Mouse (Mus musculus) gastrocnemius, adult 8-10 months (tissue): ENCODE measurements around the gene Tmem9. TPM values are rescaled to one million over a fixed set of nuclear protein-coding genes. Genes with fewer than 3 reads are reported as not detected.

Source experiments
- DNase-seq, 2 experiments: peaks; one replicate each; pipeline ENCODE4 v3.0.0; 2022; ENCODE audit warnings: low spot score in 2 of 2
- total RNA-seq, 4 experiments: library from RNA; stranded (reverse); gene quantifications; 2 replicates each; pipeline ENCODE4 v1.2.4; 2022

Tmem9 gene
- total RNA-seq, 4 experiments from 2014 or later, result 8.6 to 12.9 (median 9.6) TPM

GRCm38 (mm10) chr1:136030201-136030600 is 22.3 kb downstream of the Tmem9 start:
- no peak for DNase-seq

GRCm38 (mm10) chr1:136031697-136032096 is 23.7 kb downstream of the Tmem9 start:
- no peak for DNase-seq

GRCm38 (mm10) chr1:136032961-136033360 is 25.0 kb downstream of the Tmem9 start:
- no peak for DNase-seq

GRCm38 (mm10) chr1:136038746-136039538 is 31.0 kb downstream of the Tmem9 start:
- DNase-seq, result no peak

- DNase-seq, result no peak
Measured at GRCm38 (mm10) chr1:136040452-136040851, 32.5 kb downstream of the Tmem9 start.

- no peak for DNase-seq
Measured at GRCm38 (mm10) chr1:136040874-136041273, 32.9 kb downstream of the Tmem9 start.

- peak in 1 of 2 experiments; percentile 29 for DNase-seq
Measured at GRCm38 (mm10) chr1:136045774-136046173, 37.8 kb downstream of the Tmem9 start.

GRCm38 (mm10) chr1:136047432-136047831 is 39.5 kb downstream of the Tmem9 start:
- DNase-seq, result no peak

GRCm38 (mm10) chr1:136047894-136048293 is 39.9 kb downstream of the Tmem9 start:
- no peak for DNase-seq

- no peak for DNase-seq
Measured at GRCm38 (mm10) chr1:136050312-136051012, 42.5 kb downstream of the Tmem9 start, which contains the start of gene Ascl5. Ascl5 (plus strand) TSS chr1:136050804.

GRCm38 (mm10) chr1:136051013-136051315 is 43.0 kb downstream of the Tmem9 start:
- no peak for DNase-seq

GRCm38 (mm10) chr1:136051465-136051864 is 43.5 kb downstream of the Tmem9 start:
- DNase-seq, result peak; percentile 61 to 74

GRCm38 (mm10) chr1:136052547-136052946 is 44.6 kb downstream of the Tmem9 start, which contains the start of gene Cacna1s:
Cacna1s (plus strand) TSS chr1:136052750.
- DNase-seq, result peak; percentile 65 to 83

GRCm38 (mm10) chr1:136055771-136056170 is 47.8 kb downstream of the Tmem9 start:
- DNase-seq, result no peak

- DNase-seq, result no peak
Measured at GRCm38 (mm10) chr1:136058594-136058993, 50.6 kb downstream of the Tmem9 start.

- DNase-seq, result peak; percentile 51 to 73
Measured at GRCm38 (mm10) chr1:136061041-136061789, 53.3 kb downstream of the Tmem9 start.

GRCm38 (mm10) chr1:136061790-136062141 is 53.8 kb downstream of the Tmem9 start:
- no peak for DNase-seq

GRCm38 (mm10) chr1:136063991-136064390 is 56.0 kb downstream of the Tmem9 start:
- DNase-seq, result no peak

GRCm38 (mm10) chr1:136066621-136067020 is 58.7 kb downstream of the Tmem9 start:
- peak; percentile 69 to 84 for DNase-seq

GRCm38 (mm10) chr1:136067579-136067978 is 59.6 kb downstream of the Tmem9 start:
- DNase-seq, result peak; percentile 63 to 79

- peak; percentile 44 to 62 for DNase-seq
Measured at GRCm38 (mm10) chr1:136076086-136076485, 68.1 kb downstream of the Tmem9 start.

GRCm38 (mm10) chr1:136077656-136078055 is 69.7 kb downstream of the Tmem9 start:
- DNase-seq, result peak; percentile 42 to 54
